Mouse (Mus musculus): Measurements from ENCODE around the gene Fkbp5. TPM values are rescaled to one million over a fixed set of nuclear protein-coding genes. Genes with fewer than 3 reads are reported as not detected.

Fkbp5 gene
- polyA plus RNA-seq, 1 experiment from 2014 or later: 8.3 TPM

GRCm38 (mm10) chr17:28431931-28432335 lies 85.4 kb downstream of the Fkbp5 start:
- Histone ChIP-seq H3K4me3 (ENCODE audit: low read depth, low read length) (no peak overlapping the region), H3K4me2 (no peak overlapping the region), H3K4me1 (ENCODE audit: insufficient read depth) (no peaks in the 10 kb centered on the region), H3K27me3 (ENCODE audit: insufficient read depth, low read length) (no peaks in the 10 kb centered on the region), H3K9me3 (ENCODE audit: low read depth, low read length) (no peaks in the 10 kb centered on the region), H3K27ac (ENCODE audit: low read depth) (no peak overlapping the region), H3K36me3 (ENCODE audit: insufficient read depth) (0 out of 2 replicates have a peak, but pooled peaks cover 6% of the 10 kb centered on the region), H3K9ac (no peak overlapping the region)
- TF ChIP-seq CTCF (IDR thresholded peaks at IDR 0.05; ENCODE audit: low read depth): 0 out of 2 replicates have a peak, but pooled peaks have one; percentile 6
- WGBS: 68% methylated on average over 6 of the region's 6 CpGs
- DNase-seq: peak; percentile 24
- ATAC-seq (ENCODE audit: insufficient read depth): no peak

- Histone ChIP-seq H3K9me3 (ENCODE audit: low read depth, low read length) (no peaks in the 10 kb centered on the region), H3K27ac (ENCODE audit: low read depth) (no peak overlapping the region), H3K4me1 (ENCODE audit: insufficient read depth) (no peaks in the 10 kb centered on the region), H3K4me2 (no peak overlapping the region), H3K36me3 (ENCODE audit: insufficient read depth) (peaks cover 4% of the 10 kb centered on the region), H3K9ac (no peak overlapping the region), H3K4me3 (ENCODE audit: low read depth, low read length) (no peak overlapping the region), H3K27me3 (ENCODE audit: insufficient read depth, low read length) (no peaks in the 10 kb centered on the region)
- no peak for TF ChIP-seq CTCF (IDR thresholded peaks at IDR 0.05; ENCODE audit: low read depth)
- 46% methylated on average over 7 of the region's 7 CpGs for WGBS
- DNase-seq (no peak), ATAC-seq (ENCODE audit: insufficient read depth) (no peak)
These were observed 86.3 kb downstream of the Fkbp5 start for GRCm38 (mm10) chr17:28431038-28431437.

- DNase-seq: peak; percentile 71
- Histone ChIP-seq H3K9ac (no peak overlapping the region), H3K4me2 (no peak overlapping the region), H3K27ac (ENCODE audit: low read depth) (no peak overlapping the region), H3K9me3 (ENCODE audit: low read depth, low read length) (no peaks in the 10 kb centered on the region), H3K27me3 (ENCODE audit: insufficient read depth, low read length) (no peaks in the 10 kb centered on the region), H3K4me1 (ENCODE audit: insufficient read depth) (no peaks in the 10 kb centered on the region), H3K36me3 (ENCODE audit: insufficient read depth) (peaks cover 10% of the 10 kb centered on the region), H3K4me3 (ENCODE audit: low read depth, low read length) (no peak overlapping the region)
- 44% methylated on average over 15 of the region's 15 CpGs for WGBS
- TF ChIP-seq CTCF (IDR thresholded peaks at IDR 0.05; ENCODE audit: low read depth): no peak
- no peak for ATAC-seq (ENCODE audit: insufficient read depth)
These were observed 88.7 kb downstream of the Fkbp5 start for GRCm38 (mm10) chr17:28428474-28429258.

GRCm38 (mm10) chr17:28427666-28428065 lies 89.7 kb downstream of the Fkbp5 start:
- Histone ChIP-seq H3K9me3 (ENCODE audit: low read depth, low read length) (no peaks in the 10 kb centered on the region), H3K4me3 (ENCODE audit: low read depth, low read length) (no peak overlapping the region), H3K4me2 (no peak overlapping the region), H3K27me3 (ENCODE audit: insufficient read depth, low read length) (no peaks in the 10 kb centered on the region), H3K4me1 (ENCODE audit: insufficient read depth) (no peaks in the 10 kb centered on the region), H3K9ac (no peak overlapping the region), H3K36me3 (ENCODE audit: insufficient read depth) (peaks cover 10% of the 10 kb centered on the region), H3K27ac (ENCODE audit: low read depth) (no peak overlapping the region)
- no peak for ATAC-seq (ENCODE audit: insufficient read depth)
- no peak for DNase-seq
- WGBS: 86% methylated on average over 6 of the region's 6 CpGs
- no peak for TF ChIP-seq CTCF (IDR thresholded peaks at IDR 0.05; ENCODE audit: low read depth)

GRCm38 (mm10) chr17:28424373-28424772 lies 93.0 kb downstream of the Fkbp5 start:
- Histone ChIP-seq H3K27ac (ENCODE audit: low read depth) (no peak overlapping the region), H3K9me3 (ENCODE audit: low read depth, low read length) (no peaks in the 10 kb centered on the region), H3K9ac (no peak overlapping the region), H3K4me2 (no peak overlapping the region), H3K4me3 (ENCODE audit: low read depth, low read length) (no peak overlapping the region), H3K4me1 (ENCODE audit: insufficient read depth) (no peaks in the 10 kb centered on the region), H3K36me3 (ENCODE audit: insufficient read depth) (peaks cover 10% of the 10 kb centered on the region), H3K27me3 (ENCODE audit: insufficient read depth, low read length) (no peaks in the 10 kb centered on the region)
- 89% methylated on average over 6 of the region's 6 CpGs for WGBS
- DNase-seq: no peak
- TF ChIP-seq CTCF (IDR thresholded peaks at IDR 0.05; ENCODE audit: low read depth): no peak
- ATAC-seq (ENCODE audit: insufficient read depth): no peak

DNA sequence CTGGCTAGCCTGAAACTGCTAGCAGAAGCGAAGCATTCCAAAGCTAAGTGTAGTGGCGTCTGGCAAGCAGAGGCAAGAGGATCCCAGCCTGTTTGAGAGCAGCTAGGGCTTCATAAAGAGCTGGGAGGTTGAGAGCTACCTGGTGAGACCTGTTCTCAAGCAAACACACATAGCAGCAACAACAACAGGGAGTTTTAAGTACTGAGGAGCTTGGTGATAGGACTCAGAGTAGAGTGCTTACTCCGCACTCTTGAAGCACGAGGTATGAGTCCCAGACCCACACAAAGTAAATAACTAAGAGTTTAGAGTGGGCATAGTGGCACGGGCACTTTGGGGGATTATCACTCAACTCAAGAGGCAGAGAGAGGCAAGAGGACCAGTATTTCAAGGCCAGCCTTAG lies 96.3 kb downstream of the Fkbp5 start:
- Histone ChIP-seq H3K27ac (ENCODE audit: low read depth) (peak overlapping the region; percentile 71), H3K27me3 (ENCODE audit: insufficient read depth, low read length) (no peaks in the 10 kb centered on the region)

DNA sequence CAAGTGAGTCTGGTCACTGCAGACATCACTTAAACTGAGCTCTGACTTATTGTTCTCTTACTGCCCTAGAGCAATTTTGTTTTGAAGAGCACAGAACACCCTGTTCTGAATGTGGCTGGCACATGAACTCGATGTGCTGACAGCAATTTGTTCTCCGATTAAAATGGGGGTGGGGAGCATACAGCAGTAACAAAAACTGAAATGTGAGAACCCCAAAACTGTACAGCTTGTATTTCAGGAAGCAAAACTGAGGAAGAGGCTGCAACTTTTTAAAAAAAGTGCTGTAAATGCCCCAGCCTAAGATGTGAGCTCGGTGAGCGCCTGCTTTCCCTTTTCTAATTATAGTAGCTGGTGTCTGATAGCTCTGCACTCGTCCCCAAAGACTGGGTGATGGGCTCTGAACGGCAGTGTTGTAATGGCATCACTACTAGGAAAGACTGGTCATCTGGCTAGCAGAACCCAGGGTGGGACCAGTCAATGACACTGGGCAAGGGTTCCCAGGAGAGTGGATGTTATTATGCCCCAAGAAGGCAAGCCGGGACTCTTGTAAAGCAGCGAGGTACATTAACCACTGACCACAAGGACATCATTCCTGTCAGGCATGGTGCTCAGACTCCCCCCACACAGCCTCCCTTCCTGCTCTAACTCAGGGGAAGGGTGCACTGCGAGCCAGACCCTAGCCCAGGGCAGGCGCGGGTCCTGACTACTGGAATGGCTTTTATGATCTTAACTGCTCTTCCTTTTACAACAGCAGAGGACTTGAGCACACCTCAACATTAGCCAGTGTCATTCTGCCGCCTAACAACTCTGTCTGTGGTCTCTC lies 96.9 kb downstream of the Fkbp5 start:
- no peak overlapping the region for H3K4me3 ChIP-seq (ENCODE audit: low read depth, low read length)
- H3K9ac ChIP-seq: no peak overlapping the region
- peak overlapping the region; percentile 71 for H3K27ac ChIP-seq (ENCODE audit: low read depth)
- no peak overlapping the region for H3K4me2 ChIP-seq
- 0 out of 2 replicates have a peak, but pooled peaks have one; percentile 6 for ATAC-seq (ENCODE audit: insufficient read depth)
- TF ChIP-seq CTCF (IDR thresholded peaks at IDR 0.05; ENCODE audit: low read depth): no peak
- 51% methylated on average over 12 of the region's 12 CpGs for WGBS
- DNase-seq: no peak
- no peaks in the 10 kb centered on the region for H3K4me1 ChIP-seq (ENCODE audit: insufficient read depth)
- peaks cover 4% of the 10 kb centered on the region; the same call in 1 of the 2 replicates for H3K36me3 ChIP-seq (ENCODE audit: insufficient read depth)
- no peaks in the 10 kb centered on the region for H3K27me3 ChIP-seq (ENCODE audit: insufficient read depth, low read length)
- H3K9me3 ChIP-seq (ENCODE audit: low read depth, low read length): no peaks in the 10 kb centered on the region

More for the DNA sequence above, 96.3 kb downstream of the Fkbp5 start:
- H3K4me1 ChIP-seq (ENCODE audit: insufficient read depth): no peaks in the 10 kb centered on the region
- peak; percentile 39 for DNase-seq
- no peak for TF ChIP-seq CTCF (IDR thresholded peaks at IDR 0.05; ENCODE audit: low read depth)
- H3K9me3 ChIP-seq (ENCODE audit: low read depth, low read length): no peaks in the 10 kb centered on the region
- no peak overlapping the region for H3K4me2 ChIP-seq
- no peak overlapping the region for H3K9ac ChIP-seq
- peaks cover 6% of the 10 kb centered on the region for H3K36me3 ChIP-seq (ENCODE audit: insufficient read depth)
- H3K4me3 ChIP-seq (ENCODE audit: low read depth, low read length): no peak overlapping the region
- ATAC-seq (ENCODE audit: insufficient read depth): peak; percentile 28; the same call in 1 of the 2 replicates
- 65% methylated on average over 5 of the region's 5 CpGs for WGBS

All from lung, embryonic 14.5 days (tissue).